Mouse (Mus musculus): Measurements from ENCODE around the gene Exoc3l4. TPM values are rescaled to one million over a fixed set of nuclear protein-coding genes. Genes with fewer than 3 reads are reported as not detected.

The Exoc3l4 gene
- total RNA-seq, 1 experiment: 5.6 TPM

GRCm38 (mm10) chr12:111386642-111387120 is 30.1 kb upstream of the Exoc3l4 start:
- in situ Hi-C loops (cut with MboI; ENCODE audit: low sequenced_read_pairs in 2 of 2, unreplicated experiment in 2 of 2): no loop called here
- no peaks in the 10 kb centered on the region for H3K36me3 ChIP-seq (ENCODE audit: control insufficient read depth, insufficient read depth, low read length, poor library complexity, severe bottlenecking)
- H3K9me3 ChIP-seq (ENCODE audit: control insufficient read depth, insufficient read depth, low read depth, low read length): no peaks in the 10 kb centered on the region
- no peaks in the 10 kb centered on the region for H3K4me1 ChIP-seq (ENCODE audit: control insufficient read depth in 2 of 2, insufficient read depth in 2 of 2, low read length in 2 of 2, poor library complexity in 1 of 2)
- DNase-seq (ENCODE audit: low read depth, low spot score): no peak
- no peak overlapping the region for H3K27ac ChIP-seq (ENCODE audit: insufficient read depth, low read depth, low read length, poor library complexity, severe bottlenecking)
- no peak overlapping the region for H3K9ac ChIP-seq (ENCODE audit: insufficient read depth, low read depth, low read length, poor library complexity, severe bottlenecking)
- TF ChIP-seq HCFC1 (IDR thresholded peaks at IDR 0.05; ENCODE audit: borderline replicate concordance, insufficient read depth, low read length) (no peak), MAFK (IDR thresholded peaks at IDR 0.05; ENCODE audit: insufficient read depth, low read depth, low read length) (no peak), CHD2 (IDR thresholded peaks at IDR 0.05; ENCODE audit: low read depth, low read length) (no peak), ZNF384 (IDR thresholded peaks at IDR 0.05; ENCODE audit: low read depth, low read length) (no peak), ZC3H11A (IDR thresholded peaks at IDR 0.05; ENCODE audit: borderline replicate concordance, low read depth, low read length) (no peak)
- no peak overlapping the region for H3K4me3 ChIP-seq (ENCODE audit: insufficient read depth in 1 of 2, low read depth in 1 of 2, low read length in 2 of 2, poor library complexity in 1 of 2, severe bottlenecking in 1 of 2)

GRCm38 (mm10) chr12:111387146-111387545 is 29.7 kb upstream of the Exoc3l4 start:
- Histone ChIP-seq H3K4me3 (ENCODE audit: insufficient read depth in 1 of 2, low read depth in 1 of 2, low read length in 2 of 2, poor library complexity in 1 of 2, severe bottlenecking in 1 of 2) (no peak overlapping the region), H3K27ac (ENCODE audit: insufficient read depth, low read depth, low read length, poor library complexity, severe bottlenecking) (no peak overlapping the region), H3K4me1 (ENCODE audit: control insufficient read depth in 2 of 2, insufficient read depth in 2 of 2, low read length in 2 of 2, poor library complexity in 1 of 2) (no peaks in the 10 kb centered on the region), H3K9me3 (ENCODE audit: control insufficient read depth, insufficient read depth, low read depth, low read length) (no peaks in the 10 kb centered on the region), H3K9ac (ENCODE audit: insufficient read depth, low read depth, low read length, poor library complexity, severe bottlenecking) (no peak overlapping the region), H3K36me3 (ENCODE audit: control insufficient read depth, insufficient read depth, low read length, poor library complexity, severe bottlenecking) (no peaks in the 10 kb centered on the region)
- in situ Hi-C loops (cut with MboI; ENCODE audit: low sequenced_read_pairs in 2 of 2, unreplicated experiment in 2 of 2): no loop called here
- TF ChIP-seq CHD2 (IDR thresholded peaks at IDR 0.05; ENCODE audit: low read depth, low read length) (no peak), HCFC1 (IDR thresholded peaks at IDR 0.05; ENCODE audit: borderline replicate concordance, insufficient read depth, low read length) (no peak), MAFK (IDR thresholded peaks at IDR 0.05; ENCODE audit: insufficient read depth, low read depth, low read length) (no peak), ZC3H11A (IDR thresholded peaks at IDR 0.05; ENCODE audit: borderline replicate concordance, low read depth, low read length) (no peak), ZNF384 (IDR thresholded peaks at IDR 0.05; ENCODE audit: low read depth, low read length) (no peak)
- no peak for DNase-seq (ENCODE audit: low read depth, low spot score)

- Histone ChIP-seq H3K27ac (ENCODE audit: insufficient read depth, low read depth, low read length, poor library complexity, severe bottlenecking) (no peak overlapping the region), H3K36me3 (ENCODE audit: control insufficient read depth, insufficient read depth, low read length, poor library complexity, severe bottlenecking) (no peaks in the 10 kb centered on the region), H3K9ac (ENCODE audit: insufficient read depth, low read depth, low read length, poor library complexity, severe bottlenecking) (no peak overlapping the region), H3K4me3 (ENCODE audit: insufficient read depth in 1 of 2, low read depth in 1 of 2, low read length in 2 of 2, poor library complexity in 1 of 2, severe bottlenecking in 1 of 2) (no peak overlapping the region), H3K9me3 (ENCODE audit: control insufficient read depth, insufficient read depth, low read depth, low read length) (no peaks in the 10 kb centered on the region), H3K4me1 (ENCODE audit: control insufficient read depth in 2 of 2, insufficient read depth in 2 of 2, low read length in 2 of 2, poor library complexity in 1 of 2) (no peaks in the 10 kb centered on the region)
- in situ Hi-C loops (cut with MboI; ENCODE audit: low sequenced_read_pairs in 2 of 2, unreplicated experiment in 2 of 2): no loop called here
- no peak for TF ChIP-seq ZC3H11A (IDR thresholded peaks at IDR 0.05; ENCODE audit: borderline replicate concordance, low read depth, low read length)
- no peak for DNase-seq (ENCODE audit: low read depth, low spot score)
Observed at GRCm38 (mm10) chr12:111394008-111394407, 22.8 kb upstream of the Exoc3l4 start.

- Histone ChIP-seq H3K9ac (ENCODE audit: insufficient read depth, low read depth, low read length, poor library complexity, severe bottlenecking) (no peak overlapping the region), H3K4me3 (ENCODE audit: insufficient read depth in 1 of 2, low read depth in 1 of 2, low read length in 2 of 2, poor library complexity in 1 of 2, severe bottlenecking in 1 of 2) (no peak overlapping the region), H3K9me3 (ENCODE audit: control insufficient read depth, insufficient read depth, low read depth, low read length) (no peaks in the 10 kb centered on the region), H3K4me1 (ENCODE audit: control insufficient read depth in 2 of 2, insufficient read depth in 2 of 2, low read length in 2 of 2, poor library complexity in 1 of 2) (no peaks in the 10 kb centered on the region), H3K36me3 (ENCODE audit: control insufficient read depth, insufficient read depth, low read length, poor library complexity, severe bottlenecking) (no peaks in the 10 kb centered on the region), H3K27ac (ENCODE audit: insufficient read depth, low read depth, low read length, poor library complexity, severe bottlenecking) (no peak overlapping the region)
- no peak for DNase-seq (ENCODE audit: low read depth, low spot score)
- in situ Hi-C loops (cut with MboI; ENCODE audit: low sequenced_read_pairs in 2 of 2, unreplicated experiment in 2 of 2): no loop called here
- TF ChIP-seq ZC3H11A (IDR thresholded peaks at IDR 0.05; ENCODE audit: borderline replicate concordance, low read depth, low read length) (no peak), HCFC1 (IDR thresholded peaks at IDR 0.05; ENCODE audit: borderline replicate concordance, insufficient read depth, low read length) (no peak)
Observed at GRCm38 (mm10) chr12:111396997-111397396, 19.8 kb upstream of the Exoc3l4 start.

- no peak overlapping the region for H3K9ac ChIP-seq (ENCODE audit: insufficient read depth, low read depth, low read length, poor library complexity, severe bottlenecking)
- H3K4me1 ChIP-seq (ENCODE audit: control insufficient read depth in 2 of 2, insufficient read depth in 2 of 2, low read length in 2 of 2, poor library complexity in 1 of 2): no peaks in the 10 kb centered on the region
- TF ChIP-seq MAFK (IDR thresholded peaks at IDR 0.05; ENCODE audit: insufficient read depth, low read depth, low read length): no peak
- no peak for TF ChIP-seq CHD2 (IDR thresholded peaks at IDR 0.05; ENCODE audit: low read depth, low read length)
- no peak for TF ChIP-seq HCFC1 (IDR thresholded peaks at IDR 0.05; ENCODE audit: borderline replicate concordance, insufficient read depth, low read length)
- peak; percentile 51; the same call in 1 of the 2 replicates for TF ChIP-seq ZC3H11A (IDR thresholded peaks at IDR 0.05; ENCODE audit: borderline replicate concordance, low read depth, low read length)
- no peak for TF ChIP-seq ZNF384 (IDR thresholded peaks at IDR 0.05; ENCODE audit: low read depth, low read length)
- no peak overlapping the region for H3K4me3 ChIP-seq (ENCODE audit: insufficient read depth in 1 of 2, low read depth in 1 of 2, low read length in 2 of 2, poor library complexity in 1 of 2, severe bottlenecking in 1 of 2)
- H3K9me3 ChIP-seq (ENCODE audit: control insufficient read depth, insufficient read depth, low read depth, low read length): no peaks in the 10 kb centered on the region
- in situ Hi-C loops (cut with MboI; ENCODE audit: low sequenced_read_pairs in 2 of 2, unreplicated experiment in 2 of 2): no loop called here
- no peak for DNase-seq (ENCODE audit: low read depth, low spot score)
- H3K27ac ChIP-seq (ENCODE audit: insufficient read depth, low read depth, low read length, poor library complexity, severe bottlenecking): no peak overlapping the region
- no peaks in the 10 kb centered on the region for H3K36me3 ChIP-seq (ENCODE audit: control insufficient read depth, insufficient read depth, low read length, poor library complexity, severe bottlenecking)
Observed at GRCm38 (mm10) chr12:111401454-111402184, 15.2 kb upstream of the Exoc3l4 start.

All from ES-E14 (cell line).